Mouse (Mus musculus) c-Kit-positive CD71-positive TER-119-negative erythroid progenitor cells, embryonic 14.5 days (primary cell): Measurements from ENCODE around the gene Bach1.

Experiments
- DNase-seq: peaks from one replicate; pipeline ENCODE4 v3.0.0-alpha.2; 2013; ENCODE audit warnings: low read depth

Bach1 gene

GRCm38 (mm10) chr16:87741034-87741715 lies 42.4 kb downstream of the Bach1 start:
- no peak for DNase-seq

- no peak for DNase-seq
Measured at GRCm38 (mm10) chr16:87743661-87744060, 44.9 kb downstream of the Bach1 start.

- DNase-seq: no peak
Measured at GRCm38 (mm10) chr16:87744338-87744737, 45.6 kb downstream of the Bach1 start.

DNA sequence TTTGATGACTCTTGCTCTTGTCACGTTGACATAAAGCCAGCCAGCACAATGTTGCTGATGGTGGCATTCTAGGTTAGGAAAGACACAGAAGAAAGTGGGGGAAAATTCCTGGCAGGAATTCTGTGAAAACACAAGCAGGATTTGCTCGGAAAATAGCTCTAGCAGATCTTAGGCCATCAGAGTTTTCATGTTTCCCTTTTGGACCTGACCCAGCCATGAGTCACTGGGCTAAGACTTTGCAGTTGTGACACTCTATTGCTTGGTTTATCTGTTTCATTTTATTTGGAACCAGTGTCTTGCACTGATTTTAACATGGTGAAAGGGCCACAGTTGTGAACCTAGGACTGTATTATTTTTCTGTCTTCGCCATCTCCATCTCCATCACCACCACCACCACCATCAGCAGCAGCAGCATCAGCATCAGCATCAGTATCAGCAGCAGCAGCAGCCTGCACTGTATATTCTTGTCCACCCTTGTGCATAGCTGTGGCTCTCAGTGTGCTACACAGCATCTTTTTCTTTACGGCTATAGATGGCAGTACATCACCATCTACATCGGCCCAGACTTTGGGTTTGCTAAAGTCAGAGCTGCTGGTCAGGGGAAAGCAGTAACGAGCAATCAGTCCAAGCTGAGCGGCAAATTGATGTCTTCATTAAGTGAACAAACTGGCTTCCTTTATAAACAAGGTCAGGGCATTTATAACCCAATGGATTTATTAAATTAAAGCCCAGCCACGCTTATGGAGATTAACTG lies 46.6 kb downstream of the Bach1 start:
- DNase-seq: no peak

DNA sequence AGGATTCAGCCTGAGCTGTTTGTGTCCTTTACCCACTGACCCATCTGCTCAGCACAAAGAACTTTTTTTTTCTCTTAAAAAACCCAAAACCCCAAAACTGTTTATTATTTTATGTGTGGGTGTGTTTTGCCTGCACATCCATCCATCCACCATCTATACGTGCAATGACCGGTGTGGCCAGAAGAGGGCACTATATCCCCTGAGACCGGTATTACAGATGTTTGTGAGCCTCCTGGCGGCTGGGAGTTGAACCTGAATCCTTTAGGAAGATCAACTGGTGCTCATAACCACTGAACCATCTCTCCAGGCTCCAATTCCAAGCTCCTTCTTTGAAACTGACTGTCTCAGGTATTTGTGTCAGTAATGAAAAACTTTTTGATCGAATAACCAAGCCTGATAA lies 48.0 kb downstream of the Bach1 start:
- DNase-seq: peak; percentile 64

DNA sequence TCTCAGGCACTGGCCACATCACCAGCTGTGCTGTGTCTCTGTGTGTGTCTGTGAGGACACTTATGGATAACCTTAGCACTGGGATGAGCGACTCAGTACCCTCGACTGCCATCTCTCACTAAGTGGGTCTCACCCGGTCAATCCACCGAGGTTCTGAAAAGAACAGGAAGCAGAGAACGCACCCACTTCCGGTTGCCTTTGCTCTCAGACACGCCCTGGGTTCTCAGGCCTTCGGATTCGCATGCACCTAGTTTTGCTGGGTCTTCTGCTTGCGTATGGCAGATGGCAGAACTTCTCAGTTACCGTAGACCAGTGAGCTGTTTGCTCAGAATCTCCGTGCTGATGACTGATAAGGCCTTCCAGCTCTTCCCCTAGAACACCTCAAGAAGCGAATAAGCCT lies 52.5 kb downstream of the Bach1 start:
- DNase-seq: no peak

DNA sequence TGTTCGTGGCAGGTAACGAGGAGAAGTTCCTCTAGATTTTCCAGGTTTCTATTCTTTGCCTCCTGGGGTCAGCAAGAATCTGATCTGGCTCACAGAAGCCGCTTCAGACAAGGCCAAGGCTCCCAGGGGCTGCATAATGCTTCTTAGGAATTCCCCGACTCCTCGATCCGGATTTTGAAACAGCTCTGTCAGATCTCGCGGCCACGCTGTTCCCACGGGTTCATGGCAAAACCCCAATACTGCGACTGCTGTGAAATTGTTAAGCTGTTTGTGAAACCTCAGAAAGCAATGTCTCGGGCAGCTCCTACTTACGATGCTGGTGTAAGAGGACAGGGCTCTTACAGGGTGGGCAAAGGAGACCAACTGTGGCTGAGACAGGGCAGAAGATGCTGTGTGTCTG lies 53.7 kb downstream of the Bach1 start:
- no peak for DNase-seq

DNA sequence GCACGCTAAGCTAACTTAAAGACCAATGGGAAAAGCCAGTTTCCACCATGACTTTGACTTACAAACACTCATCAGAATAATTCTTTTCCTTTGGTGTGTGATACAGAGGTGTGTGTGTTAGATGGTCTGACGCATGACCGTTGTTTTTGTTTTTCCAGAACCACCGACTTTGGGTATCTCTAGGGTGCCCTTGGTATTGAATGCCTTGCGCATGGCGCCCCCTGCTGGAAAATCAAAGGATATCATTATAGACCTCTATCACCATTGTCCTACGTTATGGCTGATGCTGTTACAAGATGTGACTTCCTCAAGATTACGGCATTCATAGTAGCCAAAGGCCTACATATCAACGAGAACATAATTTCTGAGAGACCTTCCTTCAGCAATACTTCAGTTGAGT lies 56.1 kb downstream of the Bach1 start:
- peak; percentile 37 for DNase-seq

- DNase-seq: no peak
Measured at GRCm38 (mm10) chr16:87755915-87756314, 57.2 kb downstream of the Bach1 start.

DNA sequence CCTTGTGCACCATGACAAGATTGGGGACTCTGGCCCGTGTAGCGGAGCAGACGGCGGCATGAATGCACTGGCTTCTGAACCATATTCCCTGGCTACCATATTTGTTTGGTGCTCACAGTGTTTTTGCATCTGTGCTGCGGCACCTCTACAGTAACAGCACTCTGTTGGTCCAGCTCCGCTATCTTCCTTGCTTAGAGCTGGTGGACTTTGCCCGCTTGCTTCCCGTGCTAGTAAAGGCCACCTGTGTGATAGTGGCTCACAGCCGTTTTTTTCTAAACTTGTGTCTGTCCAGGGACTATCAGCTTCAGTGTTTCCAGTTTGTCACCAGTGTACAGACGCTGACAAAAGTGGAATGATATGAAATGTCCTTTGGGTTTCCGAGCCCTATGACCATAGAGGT lies 59.3 kb downstream of the Bach1 start:
- DNase-seq: no peak

DNA sequence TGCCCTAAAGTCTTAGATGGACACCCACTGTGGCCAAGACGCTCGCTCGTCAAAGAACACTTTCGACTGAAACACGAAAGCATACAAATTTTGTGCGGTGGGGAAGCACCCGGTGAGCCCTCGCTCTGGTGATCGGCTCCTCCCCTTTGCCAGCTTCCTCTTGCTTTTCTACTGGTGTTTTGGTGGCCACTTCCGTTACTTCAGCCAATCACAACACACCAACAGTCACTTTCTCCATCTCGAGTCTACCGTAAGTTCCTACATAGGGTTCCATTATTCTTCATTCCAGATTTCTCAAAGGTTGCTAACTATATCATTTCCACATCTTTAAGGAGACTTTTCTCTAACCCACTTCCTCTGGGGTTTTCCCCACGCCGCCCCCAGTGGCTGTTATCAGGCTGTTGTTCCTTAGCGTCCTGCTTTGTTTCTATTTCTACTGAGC lies 65.9 kb downstream of the Bach1 start:
- DNase-seq: no peak

- no peak for DNase-seq
Measured at GRCm38 (mm10) chr16:87765984-87766383, 67.2 kb downstream of the Bach1 start.

DNA sequence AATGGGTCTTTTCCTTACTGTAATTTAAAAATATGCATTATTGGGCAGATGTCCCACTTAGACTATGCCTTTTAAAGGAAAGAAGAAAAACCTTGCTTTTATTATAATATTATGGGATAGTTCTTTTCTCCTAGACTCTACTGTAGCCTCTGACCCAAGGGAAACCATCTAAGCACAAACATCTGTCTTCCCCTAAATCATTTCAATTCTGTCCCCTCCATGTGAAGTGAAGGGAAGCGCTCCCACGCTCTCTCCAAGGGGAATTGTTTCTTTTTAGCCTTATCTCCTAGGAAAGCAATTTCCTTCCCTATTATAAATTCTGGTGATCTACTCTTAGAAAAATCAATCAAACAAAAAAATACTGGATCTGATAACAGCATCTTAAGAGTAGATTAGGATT lies 71.8 kb downstream of the Bach1 start:
- no peak for DNase-seq

DNA sequence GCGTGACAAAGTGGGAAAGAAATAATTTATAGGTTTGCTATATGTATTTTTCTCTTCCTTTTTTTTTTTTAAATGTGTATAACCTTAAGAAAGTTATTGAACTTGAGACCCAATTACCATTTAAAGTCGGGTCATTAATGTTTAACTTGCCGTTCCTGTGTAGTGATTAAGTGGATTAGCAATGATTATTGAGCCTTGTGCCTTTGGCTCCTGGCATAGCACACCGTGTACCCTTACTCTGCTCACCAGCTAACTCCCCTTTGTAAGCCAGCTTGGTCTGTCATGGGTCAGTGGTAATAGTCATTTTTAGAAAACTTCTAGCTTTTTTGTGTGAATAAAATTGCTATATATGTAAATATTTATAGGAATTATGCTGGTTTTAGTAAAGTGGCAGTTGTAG lies 73.2 kb downstream of the Bach1 start:
- no peak for DNase-seq

- no peak for DNase-seq
Measured at GRCm38 (mm10) chr16:87774398-87774797, 75.7 kb downstream of the Bach1 start.

- DNase-seq: no peak
Measured at GRCm38 (mm10) chr16:87777373-87777772, 78.6 kb downstream of the Bach1 start.

DNA sequence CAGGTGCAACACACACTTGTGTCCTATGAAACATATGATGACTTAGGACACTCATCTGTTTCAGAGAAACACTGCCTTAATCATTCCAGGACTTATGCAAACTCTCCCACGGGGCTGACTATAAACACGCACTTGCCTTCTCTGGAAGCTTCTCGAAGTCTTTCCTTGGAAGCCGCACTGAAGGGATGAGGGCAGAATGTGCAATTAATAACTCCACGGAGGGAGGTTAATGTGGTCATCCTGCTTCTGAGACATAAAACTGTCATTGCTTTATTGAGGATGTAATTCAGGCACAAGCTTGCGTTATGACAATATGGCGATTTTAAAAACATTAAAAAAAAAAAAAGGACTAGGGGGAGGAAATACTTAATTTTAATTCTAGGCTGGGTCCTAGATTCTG lies 82.9 kb downstream of the Bach1 start:
- DNase-seq: no peak
